Mouse (Mus musculus): ENCODE data around the gene Inpp5f. TPM values are rescaled to one million over a fixed set of nuclear protein-coding genes. Genes with fewer than 3 reads are reported as not detected.
A peak's percentile ranks its signal among the peaks of the same experiment; 100 is the strongest.

Inpp5f gene
- polyA plus RNA-seq, 1 experiment from 2014 or later: 115 TPM

DNA sequence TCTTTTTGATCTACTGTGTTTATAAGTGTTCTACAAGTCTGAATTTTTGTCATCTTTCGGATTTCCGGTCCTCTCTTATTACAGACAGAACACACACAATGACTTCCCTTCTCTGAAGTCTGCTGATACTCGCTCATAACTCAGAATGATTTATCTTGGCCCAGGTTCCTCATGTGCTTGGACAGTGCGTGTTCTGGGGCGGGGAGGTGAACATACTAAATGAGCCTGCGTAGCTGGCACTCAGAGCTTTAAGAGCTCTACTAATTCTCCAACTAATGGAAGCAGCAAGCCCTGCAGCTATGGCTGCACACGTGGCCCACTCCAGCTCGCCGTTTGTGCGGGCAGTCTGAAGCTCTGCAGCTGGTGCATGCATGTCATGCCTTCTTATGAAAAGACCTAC is 117.6 kb downstream of the Inpp5f start:
- H3K4me1 ChIP-seq (ENCODE audit: control insufficient read depth, insufficient read depth, low read length): peaks cover 5% of the 10 kb centered on the region; the same call in 1 of the 2 replicates
- H3K9ac ChIP-seq (ENCODE audit: low read length): no peak overlapping the region
- H3K27ac ChIP-seq (ENCODE audit: low read depth, low read length): no peak overlapping the region
- H3K4me2 ChIP-seq: no peak overlapping the region
- DNase-seq (ENCODE audit: low spot score, missing footprints) (no peak), ATAC-seq (ENCODE audit: low FRiP score) (no peak)
- H3K27me3 ChIP-seq (ENCODE audit: control insufficient read depth, insufficient read depth, low read length): no peaks in the 10 kb centered on the region
- H3K9me3 ChIP-seq (ENCODE audit: control insufficient read depth, low read length): no peaks in the 10 kb centered on the region
- H3K4me3 ChIP-seq (ENCODE audit: low read depth, low read length): no peak overlapping the region
- no peaks in the 10 kb centered on the region for H3K36me3 ChIP-seq (ENCODE audit: control insufficient read depth, insufficient read depth, low read length)
- WGBS: 94% methylated on average over 10 of the region's 10 CpGs

DNA sequence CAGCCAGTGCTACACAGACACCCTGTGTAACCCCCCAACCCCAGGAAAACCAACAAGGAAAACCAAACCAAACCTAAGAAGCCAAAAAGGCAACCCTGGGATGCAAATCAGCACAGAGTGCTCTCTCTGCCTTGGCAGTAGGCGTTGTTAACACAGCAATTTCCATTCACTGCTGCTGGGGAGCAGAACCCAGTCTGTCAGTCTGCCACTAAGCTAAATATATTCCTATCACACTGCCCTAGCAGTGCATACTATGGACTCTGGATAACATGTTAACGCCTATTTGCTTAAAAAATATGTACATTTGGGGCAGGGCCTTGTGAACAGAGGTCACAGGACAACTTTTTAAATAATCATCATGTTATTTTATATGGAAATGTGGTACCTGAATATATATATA is 120.5 kb downstream of the Inpp5f start:
- Histone ChIP-seq H3K27me3 (ENCODE audit: control insufficient read depth, insufficient read depth, low read length) (no peaks in the 10 kb centered on the region), H3K9ac (ENCODE audit: low read length) (no peak overlapping the region), H3K27ac (ENCODE audit: low read depth, low read length) (no peak overlapping the region), H3K36me3 (ENCODE audit: control insufficient read depth, insufficient read depth, low read length) (0 out of 2 replicates have a peak, but pooled peaks cover 2% of the 10 kb centered on the region), H3K9me3 (ENCODE audit: control insufficient read depth, low read length) (peaks cover 2% of the 10 kb centered on the region; the same call in 1 of the 2 replicates), H3K4me3 (ENCODE audit: low read depth, low read length) (no peak overlapping the region), H3K4me1 (ENCODE audit: control insufficient read depth, insufficient read depth, low read length) (peaks cover 5% of the 10 kb centered on the region; the same call in 1 of the 2 replicates), H3K4me2 (no peak overlapping the region)
- ATAC-seq (ENCODE audit: low FRiP score) (no peak), DNase-seq (ENCODE audit: low spot score, missing footprints) (no peak)
- 83% methylated on average over 2 of the region's 2 CpGs for WGBS

DNA sequence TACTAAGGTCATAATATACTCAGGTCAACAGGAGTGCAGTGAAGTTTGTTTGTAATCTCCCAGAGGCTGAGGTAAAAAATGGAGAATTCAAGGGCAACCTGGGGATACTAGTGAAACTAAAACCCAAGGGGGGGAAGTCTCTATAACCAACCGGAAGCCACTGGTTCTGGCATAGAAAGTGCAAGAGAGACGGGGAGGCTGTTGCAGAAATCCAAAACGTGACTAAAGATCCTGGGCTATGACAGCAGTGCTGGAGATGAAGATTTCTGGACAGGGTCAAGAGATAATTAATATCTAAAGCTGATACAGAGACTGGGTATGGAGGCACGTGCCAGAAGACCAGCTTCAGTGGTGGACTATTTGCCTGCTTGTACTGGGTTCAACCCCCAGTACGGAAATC is 126.9 kb downstream of the Inpp5f start:
- WGBS: 86% methylated on average over 5 of the region's 5 CpGs
- H3K27me3 ChIP-seq (ENCODE audit: control insufficient read depth, insufficient read depth, low read length): no peaks in the 10 kb centered on the region
- H3K4me1 ChIP-seq (ENCODE audit: control insufficient read depth, insufficient read depth, low read length): peaks cover 14% of the 10 kb centered on the region
- H3K4me2 ChIP-seq: peak overlapping the region; percentile 86; the same call in 1 of the 2 replicates
- H3K36me3 ChIP-seq (ENCODE audit: control insufficient read depth, insufficient read depth, low read length): 0 out of 2 replicates have a peak, but pooled peaks cover 2% of the 10 kb centered on the region
- H3K9me3 ChIP-seq (ENCODE audit: control insufficient read depth, low read length): peaks cover 2% of the 10 kb centered on the region; the same call in 1 of the 2 replicates
- no peak for ATAC-seq (ENCODE audit: low FRiP score)
- H3K4me3 ChIP-seq (ENCODE audit: low read depth, low read length): peak overlapping the region; percentile 98
- no peak overlapping the region for H3K9ac ChIP-seq (ENCODE audit: low read length)
- H3K27ac ChIP-seq (ENCODE audit: low read depth, low read length): no peak overlapping the region
- DNase-seq (ENCODE audit: low spot score, missing footprints): no peak

DNA sequence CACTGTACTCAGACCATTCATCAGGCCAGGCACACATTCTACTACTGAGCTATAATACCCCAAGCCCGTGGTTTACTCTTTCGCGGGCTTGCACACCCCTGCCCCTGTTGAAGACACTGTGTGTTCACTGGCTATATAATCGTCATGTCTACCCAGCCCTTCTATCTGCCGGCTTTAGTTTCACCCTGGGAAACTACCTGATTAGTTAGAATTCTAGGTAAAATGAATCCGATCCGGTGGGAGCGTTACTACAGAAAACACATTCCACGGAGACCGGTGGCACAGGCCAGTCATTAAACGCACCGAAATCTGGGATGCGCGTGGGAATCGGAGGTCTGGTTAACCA is 128.0 kb downstream of the Inpp5f start:
- 3% methylated on average over 15 of the region's 15 CpGs for WGBS
- Histone ChIP-seq H3K36me3 (ENCODE audit: control insufficient read depth, insufficient read depth, low read length) (0 out of 2 replicates have a peak, but pooled peaks cover 2% of the 10 kb centered on the region), H3K27me3 (ENCODE audit: control insufficient read depth, insufficient read depth, low read length) (no peaks in the 10 kb centered on the region), H3K9me3 (ENCODE audit: control insufficient read depth, low read length) (peaks cover 2% of the 10 kb centered on the region; the same call in 1 of the 2 replicates), H3K27ac (ENCODE audit: low read depth, low read length) (no peak overlapping the region), H3K9ac (ENCODE audit: low read length) (peak overlapping the region; percentile 93), H3K4me3 (ENCODE audit: low read depth, low read length) (peak overlapping the region; percentile 98), H3K4me2 (peak overlapping the region; percentile 86), H3K4me1 (ENCODE audit: control insufficient read depth, insufficient read depth, low read length) (peaks cover 14% of the 10 kb centered on the region)
- ATAC-seq (ENCODE audit: low FRiP score): no peak
- DNase-seq (ENCODE audit: low spot score, missing footprints): peak; percentile 87

GRCm38 (mm10) chr7:128739462-128740277 is 128.5 kb downstream of the Inpp5f start:
- Histone ChIP-seq H3K27me3 (ENCODE audit: control insufficient read depth, insufficient read depth, low read length) (no peaks in the 10 kb centered on the region), H3K4me1 (ENCODE audit: control insufficient read depth, insufficient read depth, low read length) (peaks cover 14% of the 10 kb centered on the region), H3K4me2 (peak overlapping the region; percentile 86), H3K36me3 (ENCODE audit: control insufficient read depth, insufficient read depth, low read length) (no peaks in the 10 kb centered on the region), H3K27ac (ENCODE audit: low read depth, low read length) (peak overlapping the region; percentile 69), H3K9me3 (ENCODE audit: control insufficient read depth, low read length) (peaks cover 1% of the 10 kb centered on the region; the same call in 1 of the 2 replicates), H3K4me3 (ENCODE audit: low read depth, low read length) (peak overlapping the region; percentile 98), H3K9ac (ENCODE audit: low read length) (peak overlapping the region; percentile 93)
- peak; percentile 93 for DNase-seq (ENCODE audit: low spot score, missing footprints)
- peak; percentile 70 for ATAC-seq (ENCODE audit: low FRiP score)
- under 1% methylated on average over 80 of the region's 80 CpGs for WGBS

GRCm38 (mm10) chr7:128740334-128740733 is 129.2 kb downstream of the Inpp5f start, which contains the start of gene Mcmbp:
TSS of gene Mcmbp (minus strand) at chr7:128740495.
- peak within 1 kb of the TSS; percentile 98 for H3K4me3 ChIP-seq (ENCODE audit: low read depth, low read length)
- no peaks in the 10 kb centered on the region for H3K9me3 ChIP-seq (ENCODE audit: control insufficient read depth, low read length)
- H3K27me3 ChIP-seq (ENCODE audit: control insufficient read depth, insufficient read depth, low read length): no peaks in the 10 kb centered on the region
- peaks cover 14% of the 10 kb centered on the region for H3K4me1 ChIP-seq (ENCODE audit: control insufficient read depth, insufficient read depth, low read length)
- DNase-seq (ENCODE audit: low spot score, missing footprints) (peak; percentile 99), ATAC-seq (ENCODE audit: low FRiP score) (peak; percentile 89)
- peak within 1 kb of the TSS; percentile 86 for H3K4me2 ChIP-seq
- H3K9ac ChIP-seq (ENCODE audit: low read length): peak within 1 kb of the TSS; percentile 93
- WGBS: under 1% methylated on average over 33 of the region's 35 CpGs
- no peaks in the 10 kb centered on the region for H3K36me3 ChIP-seq (ENCODE audit: control insufficient read depth, insufficient read depth, low read length)
- H3K27ac ChIP-seq (ENCODE audit: low read depth, low read length): peak within 1 kb of the TSS; percentile 69

- DNase-seq (ENCODE audit: low spot score, missing footprints) (peak; percentile 85), ATAC-seq (ENCODE audit: low FRiP score) (no peak)
- H3K36me3 ChIP-seq (ENCODE audit: control insufficient read depth, insufficient read depth, low read length): no peaks in the 10 kb centered on the region
- no peak overlapping the region; the same call in 1 of the 2 replicates for H3K4me3 ChIP-seq (ENCODE audit: low read depth, low read length)
- H3K9me3 ChIP-seq (ENCODE audit: control insufficient read depth, low read length): no peaks in the 10 kb centered on the region
- 62% methylated on average over 2 of the region's 2 CpGs for WGBS
- H3K27me3 ChIP-seq (ENCODE audit: control insufficient read depth, insufficient read depth, low read length): no peaks in the 10 kb centered on the region
- H3K27ac ChIP-seq (ENCODE audit: low read depth, low read length): no peak overlapping the region
- peak overlapping the region; percentile 35 for H3K4me2 ChIP-seq
- peaks cover 13% of the 10 kb centered on the region for H3K4me1 ChIP-seq (ENCODE audit: control insufficient read depth, insufficient read depth, low read length)
- no peak overlapping the region for H3K9ac ChIP-seq (ENCODE audit: low read length)
These were observed 132.8 kb downstream of the Inpp5f start for GRCm38 (mm10) chr7:128743898-128744297.

DNA sequence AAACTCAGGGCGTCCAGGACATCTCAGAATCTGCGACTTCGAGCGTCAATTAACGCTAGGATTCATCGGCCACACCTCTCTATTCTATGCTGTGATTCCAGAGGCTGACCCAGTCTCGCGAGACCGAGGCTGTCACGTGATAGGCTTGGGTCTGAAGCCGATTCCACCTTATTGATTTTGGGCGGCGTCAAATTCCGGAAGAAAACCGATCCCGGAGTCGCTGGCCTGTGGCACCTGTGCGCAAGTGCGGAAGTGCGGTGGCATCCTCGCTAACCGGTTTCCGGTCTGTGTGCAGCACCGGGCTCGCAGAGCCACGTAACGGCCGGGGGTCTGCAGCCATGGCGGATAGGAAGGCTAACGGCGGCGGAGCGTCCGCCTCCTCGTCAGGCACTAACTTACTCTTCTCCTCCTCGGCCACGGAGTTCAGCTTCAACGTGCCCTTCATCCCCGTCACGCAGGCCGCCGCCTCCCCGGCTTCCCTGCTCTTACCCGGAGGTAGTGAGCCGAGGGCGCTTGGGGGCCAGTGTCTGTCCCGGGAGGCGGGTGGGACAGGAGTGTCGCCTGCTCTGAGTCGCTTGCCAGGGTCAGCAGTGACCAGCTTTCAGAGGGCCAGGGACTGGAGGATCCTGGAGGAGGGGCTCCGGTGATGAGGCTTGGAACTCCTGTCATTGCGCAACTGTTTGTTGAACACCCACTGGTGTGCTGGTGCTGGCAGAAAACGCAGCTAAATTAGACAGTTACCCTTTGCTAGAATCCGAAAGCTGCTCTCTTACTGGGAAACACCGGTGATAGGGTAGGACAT is 133.8 kb downstream of the Inpp5f start, which contains the start of gene Sec23ip:
TSS of gene Sec23ip (plus strand) at position 260 of the 802 bp plus-strand sequence.
- ATAC-seq (ENCODE audit: low FRiP score) (peak; percentile 89), DNase-seq (ENCODE audit: low spot score, missing footprints) (peak; percentile 99)
- Histone ChIP-seq H3K27ac (ENCODE audit: low read depth, low read length) (0 out of 2 replicates have a peak within 1 kb of the TSS, but pooled peaks have one; percentile 5), H3K4me3 (ENCODE audit: low read depth, low read length) (peak within 1 kb of the TSS; percentile 91), H3K27me3 (ENCODE audit: control insufficient read depth, insufficient read depth, low read length) (no peaks in the 10 kb centered on the region), H3K36me3 (ENCODE audit: control insufficient read depth, insufficient read depth, low read length) (no peaks in the 10 kb centered on the region; the same call in 1 of the 2 replicates), H3K4me1 (ENCODE audit: control insufficient read depth, insufficient read depth, low read length) (peaks cover 8% of the 10 kb centered on the region), H3K9ac (ENCODE audit: low read length) (peak within 1 kb of the TSS; percentile 90), H3K9me3 (ENCODE audit: control insufficient read depth, low read length) (no peaks in the 10 kb centered on the region), H3K4me2 (peak within 1 kb of the TSS; percentile 90)
- WGBS: 0% methylated on average over 53 of the region's 55 CpGs
